Mouse (Mus musculus): ENCODE results near the gene Adam10. TPM values are rescaled to one million over a fixed set of nuclear protein-coding genes. Genes with fewer than 3 reads are reported as not detected.

Adam10 gene
- polyA plus RNA-seq, 1 experiment from 2014 or later = 53.6 TPM

- Histone ChIP-seq H3K4me3 (ENCODE audit: low read depth, low read length) (no peak overlapping the region), H3K4me2 (ENCODE audit: low read length) (no peak overlapping the region), H3K36me3 (ENCODE audit: control insufficient read depth, insufficient read depth, low read length) (no peaks in the 10 kb centered on the region), H3K4me1 (ENCODE audit: control insufficient read depth, insufficient read depth, low read length) (no peaks in the 10 kb centered on the region), H3K9me3 (replicated peaks; ENCODE audit: control insufficient read depth, low read length, poor library complexity, severe bottlenecking) (no peaks in the 10 kb centered on the region), H3K27ac (ENCODE audit: low read length) (no peak overlapping the region), H3K9ac (ENCODE audit: low read depth, low read length) (no peak overlapping the region), H3K27me3 (ENCODE audit: control insufficient read depth, insufficient read depth, low read depth, low read length) (no peaks in the 10 kb centered on the region)
- WGBS = 77% methylated on average over 2 of the region's 2 CpGs
- no peak for ATAC-seq
Measured at GRCm38 (mm10) chr9:70669197-70669596, 9.6 kb upstream of the Adam10 start.

GRCm38 (mm10) chr9:70670381-70670780 is 8.4 kb upstream of the Adam10 start:
- 89% methylated on average over 6 of the region's 6 CpGs for WGBS
- no peak overlapping the region for H3K9ac ChIP-seq (ENCODE audit: low read depth, low read length)
- no peak overlapping the region for H3K27ac ChIP-seq (ENCODE audit: low read length)
- H3K36me3 ChIP-seq (ENCODE audit: control insufficient read depth, insufficient read depth, low read length) = no peaks in the 10 kb centered on the region
- no peak for ATAC-seq
- no peak overlapping the region for H3K4me3 ChIP-seq (ENCODE audit: low read depth, low read length)
- no peaks in the 10 kb centered on the region for H3K9me3 ChIP-seq (replicated peaks; ENCODE audit: control insufficient read depth, low read length, poor library complexity, severe bottlenecking)
- no peak overlapping the region for H3K4me2 ChIP-seq (ENCODE audit: low read length)
- H3K4me1 ChIP-seq (ENCODE audit: control insufficient read depth, insufficient read depth, low read length) = no peaks in the 10 kb centered on the region
- H3K27me3 ChIP-seq (ENCODE audit: control insufficient read depth, insufficient read depth, low read depth, low read length) = no peaks in the 10 kb centered on the region

GRCm38 (mm10) chr9:70671278-70671677 is 7.5 kb upstream of the Adam10 start:
- no peaks in the 10 kb centered on the region for H3K9me3 ChIP-seq (replicated peaks; ENCODE audit: control insufficient read depth, low read length, poor library complexity, severe bottlenecking)
- H3K27me3 ChIP-seq (ENCODE audit: control insufficient read depth, insufficient read depth, low read depth, low read length) = no peaks in the 10 kb centered on the region
- H3K4me2 ChIP-seq (ENCODE audit: low read length) = no peak overlapping the region
- H3K36me3 ChIP-seq (ENCODE audit: control insufficient read depth, insufficient read depth, low read length) = no peaks in the 10 kb centered on the region
- no peak for ATAC-seq
- H3K9ac ChIP-seq (ENCODE audit: low read depth, low read length) = no peak overlapping the region
- H3K4me1 ChIP-seq (ENCODE audit: control insufficient read depth, insufficient read depth, low read length) = no peaks in the 10 kb centered on the region
- no peak overlapping the region for H3K27ac ChIP-seq (ENCODE audit: low read length)
- 83% methylated on average over 6 of the region's 6 CpGs for WGBS
- no peak overlapping the region for H3K4me3 ChIP-seq (ENCODE audit: low read depth, low read length)

GRCm38 (mm10) chr9:70671772-70672579 is 6.8 kb upstream of the Adam10 start:
- H3K36me3 ChIP-seq (ENCODE audit: control insufficient read depth, insufficient read depth, low read length) = no peaks in the 10 kb centered on the region
- H3K27ac ChIP-seq (ENCODE audit: low read length) = no peak overlapping the region
- 52% methylated on average over 10 of the region's 10 CpGs for WGBS
- no peak overlapping the region for H3K4me2 ChIP-seq (ENCODE audit: low read length)
- ATAC-seq = no peak
- H3K27me3 ChIP-seq (ENCODE audit: control insufficient read depth, insufficient read depth, low read depth, low read length) = no peaks in the 10 kb centered on the region
- H3K4me1 ChIP-seq (ENCODE audit: control insufficient read depth, insufficient read depth, low read length) = no peaks in the 10 kb centered on the region
- H3K9ac ChIP-seq (ENCODE audit: low read depth, low read length) = no peak overlapping the region
- H3K9me3 ChIP-seq (replicated peaks; ENCODE audit: control insufficient read depth, low read length, poor library complexity, severe bottlenecking) = no peaks in the 10 kb centered on the region
- H3K4me3 ChIP-seq (ENCODE audit: low read depth, low read length) = no peak overlapping the region

GRCm38 (mm10) chr9:70673656-70674055 is 5.1 kb upstream of the Adam10 start:
- H3K36me3 ChIP-seq (ENCODE audit: control insufficient read depth, insufficient read depth, low read length) = no peaks in the 10 kb centered on the region
- no peaks in the 10 kb centered on the region for H3K9me3 ChIP-seq (replicated peaks; ENCODE audit: control insufficient read depth, low read length, poor library complexity, severe bottlenecking)
- no peak overlapping the region for H3K4me2 ChIP-seq (ENCODE audit: low read length)
- no peak overlapping the region for H3K9ac ChIP-seq (ENCODE audit: low read depth, low read length)
- no peaks in the 10 kb centered on the region for H3K27me3 ChIP-seq (ENCODE audit: control insufficient read depth, insufficient read depth, low read depth, low read length)
- WGBS = 95% methylated on average over 4 of the region's 4 CpGs
- no peak overlapping the region for H3K4me3 ChIP-seq (ENCODE audit: low read depth, low read length)
- no peak for ATAC-seq
- no peaks in the 10 kb centered on the region; the same call in 1 of the 2 replicates for H3K4me1 ChIP-seq (ENCODE audit: control insufficient read depth, insufficient read depth, low read length)
- no peak overlapping the region for H3K27ac ChIP-seq (ENCODE audit: low read length)

GRCm38 (mm10) chr9:70675117-70675516 is 3.7 kb upstream of the Adam10 start:
- no peak overlapping the region for H3K4me2 ChIP-seq (ENCODE audit: low read length)
- H3K4me3 ChIP-seq (ENCODE audit: low read depth, low read length) = no peak overlapping the region
- H3K27me3 ChIP-seq (ENCODE audit: control insufficient read depth, insufficient read depth, low read depth, low read length) = no peaks in the 10 kb centered on the region
- H3K9ac ChIP-seq (ENCODE audit: low read depth, low read length) = no peak overlapping the region
- no peaks in the 10 kb centered on the region for H3K36me3 ChIP-seq (ENCODE audit: control insufficient read depth, insufficient read depth, low read length)
- no peak for ATAC-seq
- WGBS = 80% methylated on average over 4 of the region's 4 CpGs
- no peak overlapping the region for H3K27ac ChIP-seq (ENCODE audit: low read length)
- no peaks in the 10 kb centered on the region for H3K9me3 ChIP-seq (replicated peaks; ENCODE audit: control insufficient read depth, low read length, poor library complexity, severe bottlenecking)
- peaks cover 2% of the 10 kb centered on the region for H3K4me1 ChIP-seq (ENCODE audit: control insufficient read depth, insufficient read depth, low read length)

GRCm38 (mm10) chr9:70675961-70676360 is 2.8 kb upstream of the Adam10 start:
- peaks cover 9% of the 10 kb centered on the region for H3K4me1 ChIP-seq (ENCODE audit: control insufficient read depth, insufficient read depth, low read length)
- H3K4me3 ChIP-seq (ENCODE audit: low read depth, low read length) = no peak overlapping the region
- H3K4me2 ChIP-seq (ENCODE audit: low read length) = no peak overlapping the region
- no peak overlapping the region for H3K27ac ChIP-seq (ENCODE audit: low read length)
- H3K9me3 ChIP-seq (replicated peaks; ENCODE audit: control insufficient read depth, low read length, poor library complexity, severe bottlenecking) = no peaks in the 10 kb centered on the region
- 84% methylated on average over 5 of the region's 5 CpGs for WGBS
- H3K27me3 ChIP-seq (ENCODE audit: control insufficient read depth, insufficient read depth, low read depth, low read length) = no peaks in the 10 kb centered on the region
- ATAC-seq = no peak
- no peak overlapping the region for H3K9ac ChIP-seq (ENCODE audit: low read depth, low read length)
- H3K36me3 ChIP-seq (ENCODE audit: control insufficient read depth, insufficient read depth, low read length) = no peaks in the 10 kb centered on the region

- Histone ChIP-seq H3K4me2 (ENCODE audit: low read length) (peak overlapping the region; percentile 87), H3K4me1 (ENCODE audit: control insufficient read depth, insufficient read depth, low read length) (peaks cover 21% of the 10 kb centered on the region), H3K36me3 (ENCODE audit: control insufficient read depth, insufficient read depth, low read length) (no peaks in the 10 kb centered on the region), H3K9me3 (replicated peaks; ENCODE audit: control insufficient read depth, low read length, poor library complexity, severe bottlenecking) (no peaks in the 10 kb centered on the region), H3K9ac (ENCODE audit: low read depth, low read length) (peak overlapping the region; percentile 88), H3K4me3 (ENCODE audit: low read depth, low read length) (peak overlapping the region; percentile 97), H3K27ac (ENCODE audit: low read length) (peak overlapping the region; percentile 98), H3K27me3 (ENCODE audit: control insufficient read depth, insufficient read depth, low read depth, low read length) (no peaks in the 10 kb centered on the region)
- no peak; the same call in 1 of the 2 replicates for ATAC-seq
- under 1% methylated on average over 87 of the region's 103 CpGs for WGBS
Measured at GRCm38 (mm10) chr9:70679132-70680091, 615 bp downstream of the Adam10 start.

- H3K4me3 ChIP-seq (ENCODE audit: low read depth, low read length) = no peak overlapping the region
- H3K4me2 ChIP-seq (ENCODE audit: low read length) = no peak overlapping the region
- no peaks in the 10 kb centered on the region for H3K27me3 ChIP-seq (ENCODE audit: control insufficient read depth, insufficient read depth, low read depth, low read length)
- ATAC-seq = no peak
- H3K9me3 ChIP-seq (replicated peaks; ENCODE audit: control insufficient read depth, low read length, poor library complexity, severe bottlenecking) = no peaks in the 10 kb centered on the region
- WGBS = 76% methylated on average over 1 of the region's 1 CpGs
- no peak overlapping the region for H3K27ac ChIP-seq (ENCODE audit: low read length)
- H3K36me3 ChIP-seq (ENCODE audit: control insufficient read depth, insufficient read depth, low read length) = no peaks in the 10 kb centered on the region
- no peak overlapping the region for H3K9ac ChIP-seq (ENCODE audit: low read depth, low read length)
- H3K4me1 ChIP-seq (ENCODE audit: control insufficient read depth, insufficient read depth, low read length) = peaks cover 21% of the 10 kb centered on the region
Measured at GRCm38 (mm10) chr9:70682202-70682601, 3.4 kb downstream of the Adam10 start.

Data from midbrain, embryonic 16.5 days (tissue).